Mouse (Mus musculus) hindbrain, embryonic 11.5 days (tissue): ENCODE data around the gene St3gal4. TPM values are rescaled to one million over a fixed set of nuclear protein-coding genes. Genes with fewer than 3 reads are reported as not detected.

Experiments used
- ATAC-seq: fragments of 200-750 bp; cut with Nextera tagmentation; 2 replicates; pipeline ENCODE4 v1.8.0; 2017; ENCODE audit warnings: mild to moderate bottlenecking, moderate TSS enrichment, moderate library complexity; ENCODE audit not compliant: low FRiP score
- DNase-seq: peaks from one replicate; pipeline ENCODE4 v3.0.0-alpha.2; 2015; ENCODE audit warnings: low spot score
- H3K27ac ChIP-seq: fragments of 300-500 bp; sonication (generic); 2 replicates; pipeline ENCODE4 v1.5.1; 2014; ENCODE audit warnings: mild to moderate bottlenecking, low read depth, low read length
- H3K27me3 ChIP-seq: fragments of 300-500 bp; sonication (generic); 2 replicates; pipeline ENCODE4 v1.6.1; 2014; ENCODE audit warnings: mild to moderate bottlenecking, low read length, moderate library complexity, mixed read lengths; ENCODE audit not compliant: control insufficient read depth, insufficient read depth
- H3K36me3 ChIP-seq: fragments of 300-500 bp; sonication (generic); 2 replicates; pipeline ENCODE4 v1.6.1; 2014; ENCODE audit warnings: mild to moderate bottlenecking, low read length, moderate library complexity, mixed read lengths; ENCODE audit not compliant: control insufficient read depth, insufficient read depth
- H3K4me1 ChIP-seq: fragments of 300-500 bp; sonication (generic); replicated peaks from 2 replicates; pipeline ENCODE4 v1.6.1; 2014; ENCODE audit warnings: low read length, mixed read lengths; ENCODE audit not compliant: control insufficient read depth, insufficient read depth
- H3K4me2 ChIP-seq: fragments of 300-500 bp; sonication (generic); replicated peaks from 2 replicates; pipeline ENCODE4 v1.6.1; 2014; ENCODE audit warnings: mild to moderate bottlenecking, low read depth, low read length
- H3K4me3 ChIP-seq: fragments of 300-500 bp; sonication (generic); 2 replicates; pipeline ENCODE4 v1.5.1; 2014; ENCODE audit warnings: low read depth, low read length
- H3K9ac ChIP-seq: fragments of 300-500 bp; sonication (generic); 2 replicates; pipeline ENCODE4 v1.6.1; 2014; ENCODE audit warnings: low read depth, low read length
- H3K9me3 ChIP-seq: fragments of 300-500 bp; sonication (generic); 2 replicates; pipeline ENCODE4 v1.6.1; 2016; ENCODE audit warnings: low read length; ENCODE audit not compliant: control insufficient read depth
- WGBS: fragments of 180-500 bp; shearing (Covaris S2); extraction: QIAGEN DNeasy Blood & Tissue Kit; methylation state at CpG from one replicate; pipeline ENCODE4 v1.1.7; 2014; 5-methylcytosine and 5-hydroxymethylcytosine counted together
- polyA plus RNA-seq: library from polyadenylated mRNA; unstranded; fragments of >200 nt; fragmentation: Nextera tagmentation; extraction: Ambion mirVana; gene quantifications from 2 replicates; pipeline ENCODE4 v1.2.1, GENCODE M21; 2014

The St3gal4 gene
- polyA plus RNA-seq, 1 experiment from 2014 or later: 11.7 TPM

GRCm38 (mm10) chr9:35024591-35025496 lies 94.2 kb downstream of the St3gal4 start:
- no peaks in the 10 kb centered on the region; the same call in 1 of the 2 replicates for H3K27me3 ChIP-seq
- H3K9me3 ChIP-seq: no peaks in the 10 kb centered on the region
- peak overlapping the region; percentile 26 for H3K4me3 ChIP-seq
- H3K9ac ChIP-seq: peak overlapping the region; percentile 51
- DNase-seq (peak; percentile 42), ATAC-seq (peak; percentile 60)
- WGBS: 2% methylated on average over 25 of the region's 25 CpGs
- H3K36me3 ChIP-seq: no peaks in the 10 kb centered on the region
- H3K4me2 ChIP-seq: peak overlapping the region; percentile 46
- no peak overlapping the region for H3K27ac ChIP-seq
- no peaks in the 10 kb centered on the region for H3K4me1 ChIP-seq

- ATAC-seq (no peak), DNase-seq (no peak)
- 90% methylated on average over 1 of the region's 1 CpGs for WGBS
- Histone ChIP-seq H3K4me3 (no peak overlapping the region), H3K4me2 (no peak overlapping the region), H3K4me1 (no peaks in the 10 kb centered on the region), H3K36me3 (no peaks in the 10 kb centered on the region), H3K9me3 (no peaks in the 10 kb centered on the region), H3K9ac (no peak overlapping the region), H3K27me3 (no peaks in the 10 kb centered on the region; the same call in 1 of the 2 replicates), H3K27ac (no peak overlapping the region)
These were observed 97.3 kb downstream of the St3gal4 start for GRCm38 (mm10) chr9:35021744-35022143.

GRCm38 (mm10) chr9:35020015-35020653 lies 98.9 kb downstream of the St3gal4 start:
- ATAC-seq (no peak), DNase-seq (no peak)
- Histone ChIP-seq H3K9me3 (no peaks in the 10 kb centered on the region), H3K9ac (no peak overlapping the region), H3K4me2 (no peak overlapping the region), H3K27ac (no peak overlapping the region), H3K36me3 (no peaks in the 10 kb centered on the region), H3K27me3 (no peaks in the 10 kb centered on the region; the same call in 1 of the 2 replicates), H3K4me1 (no peaks in the 10 kb centered on the region), H3K4me3 (no peak overlapping the region)
- WGBS: 60% methylated on average over 11 of the region's 11 CpGs

- Histone ChIP-seq H3K9ac (no peak overlapping the region), H3K27me3 (no peaks in the 10 kb centered on the region; the same call in 1 of the 2 replicates), H3K27ac (no peak overlapping the region), H3K4me1 (no peaks in the 10 kb centered on the region), H3K4me2 (no peak overlapping the region), H3K9me3 (no peaks in the 10 kb centered on the region), H3K36me3 (no peaks in the 10 kb centered on the region), H3K4me3 (no peak overlapping the region)
- 17% methylated on average over 3 of the region's 3 CpGs for WGBS
- DNase-seq: peak; percentile 81
- peak; percentile 65; the same call in 1 of the 2 replicates for ATAC-seq
These were observed 99.7 kb downstream of the St3gal4 start for GRCm38 (mm10) chr9:35019372-35019771.

GRCm38 (mm10) chr9:35018056-35018455 lies 101.0 kb downstream of the St3gal4 start:
- H3K9ac ChIP-seq: no peak overlapping the region
- H3K27ac ChIP-seq: no peak overlapping the region
- H3K4me2 ChIP-seq: no peak overlapping the region
- no peak for ATAC-seq
- no peaks in the 10 kb centered on the region for H3K9me3 ChIP-seq
- no peaks in the 10 kb centered on the region for H3K27me3 ChIP-seq
- no peak for DNase-seq
- no peak overlapping the region for H3K4me3 ChIP-seq
- H3K36me3 ChIP-seq: no peaks in the 10 kb centered on the region
- 55% methylated on average over 5 of the region's 5 CpGs for WGBS
- H3K4me1 ChIP-seq: no peaks in the 10 kb centered on the region

GRCm38 (mm10) chr9:35017563-35017962 lies 101.5 kb downstream of the St3gal4 start:
- H3K27ac ChIP-seq: no peak overlapping the region
- H3K9ac ChIP-seq: no peak overlapping the region
- DNase-seq (no peak), ATAC-seq (peak; percentile 49; the same call in 1 of the 2 replicates)
- no peak overlapping the region for H3K4me3 ChIP-seq
- H3K27me3 ChIP-seq: no peaks in the 10 kb centered on the region
- H3K4me2 ChIP-seq: no peak overlapping the region
- H3K36me3 ChIP-seq: no peaks in the 10 kb centered on the region
- 35% methylated on average over 13 of the region's 13 CpGs for WGBS
- H3K4me1 ChIP-seq: no peaks in the 10 kb centered on the region
- no peaks in the 10 kb centered on the region for H3K9me3 ChIP-seq

- ATAC-seq (no peak), DNase-seq (peak; percentile 22)
- Histone ChIP-seq H3K36me3 (no peaks in the 10 kb centered on the region), H3K4me2 (no peak overlapping the region), H3K27ac (no peak overlapping the region), H3K4me3 (no peak overlapping the region), H3K9ac (no peak overlapping the region), H3K4me1 (no peaks in the 10 kb centered on the region), H3K9me3 (no peaks in the 10 kb centered on the region), H3K27me3 (no peaks in the 10 kb centered on the region)
- WGBS: 57% methylated on average over 4 of the region's 4 CpGs
These were observed 102.3 kb downstream of the St3gal4 start for GRCm38 (mm10) chr9:35016762-35017161.

- H3K36me3 ChIP-seq: no peaks in the 10 kb centered on the region
- no peak overlapping the region for H3K4me2 ChIP-seq
- ATAC-seq (no peak), DNase-seq (no peak)
- H3K4me3 ChIP-seq: no peak overlapping the region
- H3K9ac ChIP-seq: no peak overlapping the region
- H3K9me3 ChIP-seq: no peaks in the 10 kb centered on the region
- no peak overlapping the region for H3K27ac ChIP-seq
- WGBS: 82% methylated on average over 14 of the region's 14 CpGs
- H3K4me1 ChIP-seq: no peaks in the 10 kb centered on the region
- H3K27me3 ChIP-seq: no peaks in the 10 kb centered on the region
These were observed 111.2 kb downstream of the St3gal4 start for GRCm38 (mm10) chr9:35007697-35008341.
